Mouse (Mus musculus) activated CD4-positive, CD25-positive, alpha-beta regulatory T cell (primary cell): ENCODE measurements around the gene Mlc1. TPM values are rescaled to one million over a fixed set of nuclear protein-coding genes. Genes with fewer than 3 reads are reported as not detected.

Experiments used
- polyA plus RNA-seq, 2 experiments: library from polyadenylated mRNA; unstranded; fragments of 100-300 nt; shearing (Covaris generic); gene quantifications; one replicate each; pipeline ENCODE4 v1.2.1; 2017

The Mlc1 gene
- not detected for polyA plus RNA-seq

GRCm38 (mm10) chr15:88978281-88979137 is at the start of gene Mlc1:
Gene Mlc1 (minus strand): TSS chr15:88979007.

DNA sequence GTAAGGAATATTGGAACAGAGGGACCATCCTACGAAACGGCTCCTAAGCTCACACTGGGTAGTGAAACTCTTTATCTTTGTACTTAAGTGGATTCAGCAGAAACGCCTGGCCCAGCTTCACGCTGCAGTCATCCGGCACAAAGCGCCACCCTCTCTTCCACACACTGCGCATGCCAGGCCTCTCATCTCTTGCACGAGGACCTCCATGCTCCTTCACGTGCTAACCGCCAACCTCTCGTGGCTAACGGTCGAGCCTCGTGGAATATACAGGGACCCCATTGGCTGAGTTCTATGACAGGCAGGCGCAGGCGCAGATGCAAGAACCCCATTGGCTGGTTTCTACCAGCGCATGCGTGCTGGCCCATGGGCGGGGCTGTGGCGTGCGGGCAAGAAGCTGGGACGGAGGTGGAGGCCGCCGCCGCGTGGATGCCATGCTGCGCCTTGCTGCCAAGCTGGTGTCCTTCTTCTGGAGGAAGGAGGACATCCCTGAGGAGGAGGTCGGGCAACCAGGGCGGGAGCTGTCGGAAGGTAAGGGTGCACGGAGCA is 3.8 kb upstream of the Mlc1 start, which contains the start of gene Mov10l1:
TSS of gene Mov10l1 (plus strand) at position 376 of the 546 bp plus-strand sequence.

GRCm38 (mm10) chr15:88954368-88955072 is 24.3 kb downstream of the Mlc1 start, which contains the start of gene Ttll8:
Gene Ttll8 (minus strand): TSS chr15:88954418.

Other genes with a start within 250 kb of the Mlc1 start
- gene Brd1, start 244.8 kb downstream of the Mlc1 start, polyA plus RNA-seq: 10 to 100 TPM; 38.9 to 47.6 TPM
- gene Zbed4, start 227.3 kb downstream of the Mlc1 start, polyA plus RNA-seq: 1 to 10 TPM; 4.9 to 5.3 TPM
- 10 to 100 TPM; 13.9 to 16.0 TPM for gene Alg12, start 159.7 kb downstream of the Mlc1 start, polyA plus RNA-seq
- gene Creld2, start 159.4 kb downstream of the Mlc1 start, polyA plus RNA-seq: 10 to 100 TPM; 40.9 to 52.9 TPM
- 10 to 100 TPM; 19.5 to 25.8 TPM for gene Pim3, start 116.8 kb downstream of the Mlc1 start, polyA plus RNA-seq
- not detected for gene Ttll8, start 24.6 kb downstream of the Mlc1 start, polyA plus RNA-seq
- under 1 TPM in 1 of 2 experiments, not detected in 1; 0.52 TPM for gene Mov10l1, start 3.9 kb upstream of the Mlc1 start, polyA plus RNA-seq
- gene Panx2, start 80.7 kb upstream of the Mlc1 start, polyA plus RNA-seq: under 1 TPM in 1 of 2 experiments, not detected in 1; 0.31 TPM
- gene Trabd, start 96.1 kb upstream of the Mlc1 start, polyA plus RNA-seq: 10 to 100 TPM; 64.8 to 70.6 TPM
- 10 to 100 TPM; 34.8 to 38.1 TPM for gene Selenoo, start 110.1 kb upstream of the Mlc1 start, polyA plus RNA-seq
- 10 to 100 TPM; 16.4 to 18.9 TPM for gene Tubgcp6, start 144.1 kb upstream of the Mlc1 start, polyA plus RNA-seq
- gene Hdac10, start 149.7 kb upstream of the Mlc1 start, polyA plus RNA-seq: 10 to 100 TPM; 26.7 to 34.8 TPM
- gene Mapk12, start 161.7 kb upstream of the Mlc1 start, polyA plus RNA-seq: 1 to 10 TPM in 1 of 2 experiments, under 1 TPM in 1; 0.79 to 1.2 TPM
- gene Mapk11, start 170.6 kb upstream of the Mlc1 start, polyA plus RNA-seq: 10 to 100 TPM; 37.3 to 55.9 TPM
- gene Plxnb2, start 201.8 kb upstream of the Mlc1 start, polyA plus RNA-seq: 1 to 10 TPM; 2.0 to 2.7 TPM
- 10 to 100 TPM; 19.1 TPM for gene Dennd6b, start 217.5 kb upstream of the Mlc1 start, polyA plus RNA-seq
- 10 to 100 TPM; 22.0 to 22.6 TPM for gene Ppp6r2, start 232.5 kb upstream of the Mlc1 start, polyA plus RNA-seq